Mouse (Mus musculus) right cerebral cortex, postnatal 14 days (tissue): ENCODE results near the gene Col13a1.

ENCODE experiments used
- DNase-seq: peaks from one replicate; pipeline ENCODE4 v3.0.0; 2022

Gene Col13a1

GRCm38 (mm10) chr10:61967207-61967606, 11.7 kb downstream of the Col13a1 start:
- no peak for DNase-seq

DNA sequence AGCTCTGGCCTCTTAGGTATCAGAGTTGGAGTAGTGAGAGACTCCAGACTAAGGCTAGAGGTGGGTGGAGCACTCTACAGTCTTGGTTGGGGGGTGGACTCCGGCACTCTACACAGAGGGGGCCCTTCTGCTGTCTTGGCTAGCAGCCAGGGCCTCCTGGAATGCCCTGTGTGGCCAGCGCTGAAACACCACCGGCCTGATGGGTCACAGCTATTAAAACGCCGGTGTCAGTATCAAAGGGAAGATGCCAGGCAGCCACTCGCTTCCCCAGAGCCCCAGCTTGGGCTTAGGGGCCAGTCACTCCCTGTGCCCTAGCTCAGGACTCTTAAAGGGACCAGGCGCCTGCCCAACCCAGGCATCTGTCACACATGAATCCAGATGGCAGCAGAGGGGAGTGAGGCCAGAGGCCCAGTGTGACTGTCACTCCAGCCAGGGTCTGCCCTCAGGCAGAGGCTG, 13.5 kb downstream of the Col13a1 start:
- DNase-seq = no peak

- DNase-seq = no peak
Measured at GRCm38 (mm10) chr10:61956718-61957117, 22.2 kb downstream of the Col13a1 start.

- DNase-seq = no peak
Measured at GRCm38 (mm10) chr10:61953916-61954315, 25.0 kb downstream of the Col13a1 start.

DNA sequence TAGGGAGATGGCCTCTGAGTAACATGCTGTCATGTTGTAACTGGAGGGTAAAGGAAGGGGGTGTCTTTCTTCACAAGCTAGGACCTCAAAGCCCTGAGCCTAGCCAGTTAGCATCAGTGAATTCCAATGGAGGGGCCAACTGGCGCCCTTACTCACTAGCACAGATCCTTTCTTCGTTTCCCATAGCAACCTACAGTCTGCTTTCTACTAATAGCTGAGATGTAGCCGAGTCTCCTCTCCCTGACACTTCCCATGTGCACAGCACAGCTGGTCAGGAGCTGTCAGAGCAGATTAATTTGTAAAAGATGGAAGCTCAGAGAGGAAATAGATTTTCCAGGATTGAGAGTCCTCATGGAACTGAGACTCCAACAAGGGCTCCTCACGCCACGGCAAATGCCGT, 29.4 kb downstream of the Col13a1 start:
- DNase-seq = no peak

- no peak for DNase-seq
Measured at GRCm38 (mm10) chr10:61944386-61944785, 34.5 kb downstream of the Col13a1 start.

- DNase-seq = no peak
Measured at GRCm38 (mm10) chr10:61943480-61943879, 35.4 kb downstream of the Col13a1 start.

DNA sequence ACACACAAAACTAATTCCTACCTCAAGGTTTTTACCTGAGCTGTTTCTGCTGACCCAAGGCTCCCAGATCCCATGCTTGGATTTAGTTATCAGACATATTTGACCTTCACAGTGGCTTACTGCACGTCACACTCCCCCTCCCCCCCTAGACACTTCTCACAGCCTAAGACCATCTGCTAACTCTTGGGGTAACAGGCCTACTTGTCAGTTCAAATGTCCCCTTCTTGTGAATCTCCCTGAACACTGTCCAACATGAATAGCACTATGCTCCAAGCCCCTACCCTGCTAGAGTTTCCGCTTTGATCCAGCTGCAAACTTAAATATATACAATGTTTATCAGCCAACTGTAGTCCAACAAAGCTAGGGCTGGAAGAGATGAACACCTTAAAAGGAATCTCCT, 36.2 kb downstream of the Col13a1 start:
- DNase-seq = no peak

- no peak for DNase-seq
Measured at GRCm38 (mm10) chr10:61936211-61937121, 42.4 kb downstream of the Col13a1 start.

- DNase-seq = no peak
Measured at GRCm38 (mm10) chr10:61931678-61932077, 47.2 kb downstream of the Col13a1 start.

- no peak for DNase-seq
Measured at GRCm38 (mm10) chr10:61929901-61930300, 49.0 kb downstream of the Col13a1 start.

GRCm38 (mm10) chr10:61928725-61929651, 49.9 kb downstream of the Col13a1 start:
- no peak for DNase-seq

GRCm38 (mm10) chr10:61925691-61926090, 53.2 kb downstream of the Col13a1 start:
- no peak for DNase-seq

GRCm38 (mm10) chr10:61920655-61921365, 58.1 kb downstream of the Col13a1 start:
- no peak for DNase-seq

DNA sequence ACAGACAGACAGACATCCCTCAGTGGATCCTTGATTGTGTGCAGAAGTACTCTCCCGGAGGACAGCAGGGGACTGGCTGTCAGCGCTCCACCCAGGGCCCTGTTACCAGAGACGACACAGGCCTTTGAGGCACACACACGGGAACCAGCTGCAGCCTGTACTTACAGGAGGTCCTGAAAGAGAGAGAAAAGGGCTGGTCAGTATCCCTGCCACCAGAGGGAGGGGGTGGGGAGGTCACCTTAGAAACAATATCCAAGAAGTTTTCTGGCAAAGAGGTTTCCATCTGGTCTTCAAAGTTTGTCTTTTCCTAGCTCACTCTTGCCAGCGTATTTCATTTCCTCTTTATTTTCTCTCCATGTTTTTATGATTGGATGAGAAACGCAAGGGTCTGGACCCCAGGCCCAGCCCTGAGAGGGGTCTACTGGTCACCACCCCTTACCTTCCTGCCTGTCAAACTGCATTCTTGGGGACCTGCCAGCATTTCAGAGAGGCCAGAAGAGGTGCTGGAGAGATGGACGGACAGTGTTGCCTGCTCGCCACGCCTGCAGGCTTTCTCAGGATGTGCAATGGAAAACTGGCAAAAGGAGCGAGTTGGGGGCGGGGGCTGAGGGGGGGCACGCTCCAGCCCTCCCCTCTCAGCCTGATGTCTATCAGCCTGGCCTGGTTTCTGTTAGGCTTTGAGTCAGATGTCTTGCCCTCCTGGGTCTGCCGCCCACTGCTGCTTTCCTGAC, 58.8 kb downstream of the Col13a1 start:
- DNase-seq = no peak

GRCm38 (mm10) chr10:61919496-61919895, 59.4 kb downstream of the Col13a1 start:
- DNase-seq = no peak

DNA sequence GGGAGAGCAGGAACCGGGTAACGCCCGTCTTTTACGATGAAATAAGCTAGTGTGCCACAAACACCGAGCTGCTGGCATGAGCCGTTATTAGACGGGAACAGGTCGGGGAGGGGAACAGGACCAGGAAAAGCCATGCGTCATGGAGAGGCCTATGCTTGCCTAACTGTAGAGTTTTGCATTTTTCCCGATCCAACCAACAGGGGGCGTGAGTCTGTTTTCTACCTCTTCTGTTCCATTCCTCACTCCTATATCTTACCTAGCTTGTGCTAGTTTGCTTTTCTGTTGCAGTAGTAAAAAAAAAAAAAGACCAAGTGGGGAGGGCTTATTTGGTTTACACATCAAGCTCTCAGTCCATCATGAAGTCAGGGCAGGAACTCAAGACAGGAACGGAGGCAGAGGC, 61.8 kb downstream of the Col13a1 start:
- DNase-seq = no peak

GRCm38 (mm10) chr10:61911770-61912169, 67.1 kb downstream of the Col13a1 start:
- no peak for DNase-seq

- DNase-seq = no peak
Measured at GRCm38 (mm10) chr10:61909004-61909403, 69.9 kb downstream of the Col13a1 start.

GRCm38 (mm10) chr10:61906226-61906625, 72.7 kb downstream of the Col13a1 start:
- no peak for DNase-seq

DNA sequence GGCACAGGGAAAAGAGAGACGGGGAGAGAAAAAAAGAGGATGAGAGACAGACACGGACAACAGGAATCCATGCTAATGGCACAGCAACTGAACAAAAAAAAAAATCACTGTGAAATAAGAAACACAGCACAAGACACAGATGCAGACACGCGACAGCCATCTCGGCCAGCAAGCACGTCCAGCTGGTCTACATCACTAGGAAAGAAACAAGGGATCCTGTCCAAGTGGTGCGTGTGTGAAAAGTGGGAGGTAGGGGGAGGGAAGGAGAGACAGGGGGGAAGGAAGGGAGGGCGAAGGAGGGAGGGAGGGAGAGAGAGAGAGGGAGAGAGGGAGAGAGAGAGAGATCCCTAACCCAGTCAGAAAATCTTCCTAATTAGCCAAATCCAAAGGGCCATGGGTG, 73.6 kb downstream of the Col13a1 start:
- no peak for DNase-seq

GRCm38 (mm10) chr10:61898116-61898515, 80.8 kb downstream of the Col13a1 start:
- no peak for DNase-seq
